Mouse (Mus musculus): ENCODE measurements around the gene Cnbp. TPM values are rescaled to one million over a fixed set of nuclear protein-coding genes. Genes with fewer than 3 reads are reported as not detected.

Gene Cnbp
- polyA plus RNA-seq, 1 experiment from 2014 or later = 1,146 TPM

- Histone ChIP-seq H3K27me3 (ENCODE audit: control insufficient read depth, insufficient read depth, low read length) (no peaks in the 10 kb centered on the region), H3K9me3 (ENCODE audit: control insufficient read depth, low read depth, low read length) (no peaks in the 10 kb centered on the region), H3K27ac (ENCODE audit: low read length) (peak overlapping the region; percentile 79; the same call in 1 of the 2 replicates), H3K4me1 (ENCODE audit: control insufficient read depth, insufficient read depth, low read length) (peaks cover 4% of the 10 kb centered on the region; the same call in 1 of the 2 replicates), H3K4me3 (ENCODE audit: low read depth, low read length) (peak overlapping the region; percentile 78; the same call in 1 of the 2 replicates), H3K9ac (replicated peaks; ENCODE audit: low read depth, low read length) (no peak overlapping the region), H3K4me2 (replicated peaks; ENCODE audit: low read depth, low read length) (peak overlapping the region; percentile 82), H3K36me3 (ENCODE audit: control insufficient read depth, insufficient read depth, low read length) (peaks cover 13% of the 10 kb centered on the region)
- no peak for ATAC-seq (ENCODE audit: insufficient number of reproducible peaks, insufficient read depth, low FRiP score, low read depth)
- WGBS = 85% methylated on average over 1 of the region's 1 CpGs
Observed at GRCm38 (mm10) chr6:87812656-87813055, 38.2 kb downstream of the Cnbp start.

DNA sequence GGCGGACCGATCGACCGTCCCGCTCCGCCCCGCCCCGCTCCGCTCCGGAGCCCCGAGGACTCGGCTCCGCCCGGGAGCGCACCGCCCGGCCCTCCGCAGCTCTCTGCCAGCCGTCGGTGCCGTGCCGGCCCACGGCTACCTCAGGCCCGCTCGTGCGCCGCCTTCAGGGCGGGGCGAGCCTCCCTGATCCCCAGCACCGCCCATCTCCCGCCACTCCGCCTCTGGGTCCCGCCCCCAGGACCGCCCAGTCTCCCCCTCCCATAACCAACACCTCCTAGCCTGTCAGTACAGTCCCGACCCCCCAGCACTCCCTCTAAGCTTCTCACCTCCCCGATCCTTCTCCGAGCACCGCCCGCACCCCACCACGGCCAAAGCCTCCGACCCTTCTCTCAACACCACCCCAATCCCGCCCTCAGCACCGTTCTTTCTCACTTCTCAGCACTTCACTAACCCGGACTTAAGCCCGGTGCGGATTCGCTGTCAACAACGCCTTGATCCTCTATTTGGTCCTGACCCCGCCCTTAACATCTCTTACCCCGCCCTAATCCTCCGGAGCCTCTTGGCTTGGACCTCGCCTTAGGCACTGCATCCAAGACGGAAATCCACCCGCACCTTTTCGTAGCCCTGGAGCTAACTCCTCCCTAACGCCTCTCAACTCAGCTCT, 39.1 kb downstream of the Cnbp start, which contains the start of gene Rab43:
TSS of gene Rab43 (minus strand) at position 490 of the 664 bp plus-strand sequence.
- Histone ChIP-seq H3K4me3 (ENCODE audit: low read depth, low read length) (peak within 1 kb of the TSS; percentile 78), H3K27ac (ENCODE audit: low read length) (peak within 1 kb of the TSS; percentile 79), H3K4me2 (replicated peaks; ENCODE audit: low read depth, low read length) (peak within 1 kb of the TSS; percentile 82), H3K9me3 (ENCODE audit: control insufficient read depth, low read depth, low read length) (no peaks in the 10 kb centered on the region), H3K36me3 (ENCODE audit: control insufficient read depth, insufficient read depth, low read length) (peaks cover 11% of the 10 kb centered on the region; the same call in 1 of the 2 replicates), H3K27me3 (ENCODE audit: control insufficient read depth, insufficient read depth, low read length) (no peaks in the 10 kb centered on the region), H3K9ac (replicated peaks; ENCODE audit: low read depth, low read length) (peak within 1 kb of the TSS; percentile 57), H3K4me1 (ENCODE audit: control insufficient read depth, insufficient read depth, low read length) (peaks cover 4% of the 10 kb centered on the region; the same call in 1 of the 2 replicates)
- peak; percentile 95 for ATAC-seq (ENCODE audit: insufficient number of reproducible peaks, insufficient read depth, low FRiP score, low read depth)
- under 1% methylated on average over 56 of the region's 56 CpGs for WGBS

- Histone ChIP-seq H3K9ac (replicated peaks; ENCODE audit: low read depth, low read length) (peak overlapping the region; percentile 57), H3K36me3 (ENCODE audit: control insufficient read depth, insufficient read depth, low read length) (peaks cover 7% of the 10 kb centered on the region; the same call in 1 of the 2 replicates), H3K27me3 (ENCODE audit: control insufficient read depth, insufficient read depth, low read length) (no peaks in the 10 kb centered on the region), H3K27ac (ENCODE audit: low read length) (peak overlapping the region; percentile 79), H3K4me2 (replicated peaks; ENCODE audit: low read depth, low read length) (peak overlapping the region; percentile 82), H3K4me1 (ENCODE audit: control insufficient read depth, insufficient read depth, low read length) (peaks cover 4% of the 10 kb centered on the region; the same call in 1 of the 2 replicates), H3K9me3 (ENCODE audit: control insufficient read depth, low read depth, low read length) (no peaks in the 10 kb centered on the region), H3K4me3 (ENCODE audit: low read depth, low read length) (peak overlapping the region; percentile 78)
- under 1% methylated on average over 77 of the region's 77 CpGs for WGBS
- no peak; the same call in 1 of the 2 replicates for ATAC-seq (ENCODE audit: insufficient number of reproducible peaks, insufficient read depth, low FRiP score, low read depth)
Observed at GRCm38 (mm10) chr6:87810713-87811669, 39.9 kb downstream of the Cnbp start.

GRCm38 (mm10) chr6:87810311-87810710, 40.6 kb downstream of the Cnbp start:
- Histone ChIP-seq H3K4me2 (replicated peaks; ENCODE audit: low read depth, low read length) (peak overlapping the region; percentile 82), H3K36me3 (ENCODE audit: control insufficient read depth, insufficient read depth, low read length) (peaks cover 7% of the 10 kb centered on the region; the same call in 1 of the 2 replicates), H3K27ac (ENCODE audit: low read length) (no peak overlapping the region), H3K4me1 (ENCODE audit: control insufficient read depth, insufficient read depth, low read length) (peaks cover 4% of the 10 kb centered on the region; the same call in 1 of the 2 replicates), H3K9ac (replicated peaks; ENCODE audit: low read depth, low read length) (no peak overlapping the region), H3K27me3 (ENCODE audit: control insufficient read depth, insufficient read depth, low read length) (no peaks in the 10 kb centered on the region), H3K9me3 (ENCODE audit: control insufficient read depth, low read depth, low read length) (no peaks in the 10 kb centered on the region), H3K4me3 (ENCODE audit: low read depth, low read length) (peak overlapping the region; percentile 78)
- ATAC-seq (ENCODE audit: insufficient number of reproducible peaks, insufficient read depth, low FRiP score, low read depth) = no peak
- WGBS = 32% methylated on average over 6 of the region's 6 CpGs

DNA sequence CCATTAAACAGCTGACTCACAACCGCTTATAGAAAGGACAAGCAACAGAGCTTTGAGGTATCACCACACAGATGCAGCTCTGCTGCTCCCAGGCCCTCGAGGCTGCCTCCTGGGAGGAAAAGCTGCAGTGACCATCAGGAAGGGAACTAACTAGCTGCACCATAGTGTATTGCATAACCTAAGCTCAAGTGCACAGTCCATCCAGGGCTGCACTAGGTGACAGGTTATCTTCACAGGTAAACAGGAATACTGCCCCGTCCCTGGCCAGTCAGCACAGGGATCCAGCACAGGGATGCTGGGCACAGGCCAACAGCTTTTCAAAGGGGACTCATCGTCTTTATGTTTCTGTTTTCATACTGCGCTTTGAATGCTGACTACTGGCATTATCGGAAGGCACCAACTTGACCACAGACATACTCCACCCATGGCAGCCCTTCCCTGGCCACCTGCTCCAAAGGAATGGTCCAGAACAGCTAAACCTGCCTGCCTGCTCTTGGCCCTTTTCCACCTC, 41.2 kb downstream of the Cnbp start:
- Histone ChIP-seq H3K4me2 (replicated peaks; ENCODE audit: low read depth, low read length) (no peak overlapping the region), H3K27ac (ENCODE audit: low read length) (no peak overlapping the region), H3K9ac (replicated peaks; ENCODE audit: low read depth, low read length) (no peak overlapping the region), H3K9me3 (ENCODE audit: control insufficient read depth, low read depth, low read length) (no peaks in the 10 kb centered on the region), H3K36me3 (ENCODE audit: control insufficient read depth, insufficient read depth, low read length) (0 out of 2 replicates have a peak, but pooled peaks cover 4% of the 10 kb centered on the region), H3K4me1 (ENCODE audit: control insufficient read depth, insufficient read depth, low read length) (peaks cover 4% of the 10 kb centered on the region; the same call in 1 of the 2 replicates), H3K4me3 (ENCODE audit: low read depth, low read length) (no peak overlapping the region), H3K27me3 (ENCODE audit: control insufficient read depth, insufficient read depth, low read length) (no peaks in the 10 kb centered on the region)
- WGBS = 87% methylated on average over 6 of the region's 6 CpGs
- no peak for ATAC-seq (ENCODE audit: insufficient number of reproducible peaks, insufficient read depth, low FRiP score, low read depth)

DNA sequence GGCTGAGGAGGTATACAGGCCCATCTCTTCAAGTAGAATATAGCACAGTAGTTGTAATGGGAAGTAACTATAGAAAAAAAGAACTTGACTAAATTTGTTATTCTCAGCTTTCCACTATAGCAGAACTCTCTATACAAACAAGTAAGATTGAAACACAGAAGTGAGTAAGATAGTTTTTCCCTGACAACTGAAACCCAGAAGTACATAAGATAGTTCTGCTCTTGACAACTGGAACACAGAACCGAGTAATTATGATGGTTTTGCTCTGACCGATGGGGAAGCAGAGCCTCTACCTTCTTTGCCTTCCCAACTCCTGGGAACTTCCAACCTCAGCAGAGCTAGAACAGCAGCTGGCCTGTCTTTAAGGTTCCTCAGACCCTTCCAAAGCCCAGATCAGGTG, 41.8 kb downstream of the Cnbp start:
- Histone ChIP-seq H3K27me3 (ENCODE audit: control insufficient read depth, insufficient read depth, low read length) (no peaks in the 10 kb centered on the region), H3K4me2 (replicated peaks; ENCODE audit: low read depth, low read length) (no peak overlapping the region), H3K4me1 (ENCODE audit: control insufficient read depth, insufficient read depth, low read length) (peaks cover 4% of the 10 kb centered on the region; the same call in 1 of the 2 replicates), H3K36me3 (ENCODE audit: control insufficient read depth, insufficient read depth, low read length) (0 out of 2 replicates have a peak, but pooled peaks cover 4% of the 10 kb centered on the region), H3K27ac (ENCODE audit: low read length) (no peak overlapping the region), H3K9me3 (ENCODE audit: control insufficient read depth, low read depth, low read length) (no peaks in the 10 kb centered on the region), H3K9ac (replicated peaks; ENCODE audit: low read depth, low read length) (no peak overlapping the region), H3K4me3 (ENCODE audit: low read depth, low read length) (no peak overlapping the region)
- no peak for ATAC-seq (ENCODE audit: insufficient number of reproducible peaks, insufficient read depth, low FRiP score, low read depth)
- 85% methylated on average over 2 of the region's 2 CpGs for WGBS

DNA sequence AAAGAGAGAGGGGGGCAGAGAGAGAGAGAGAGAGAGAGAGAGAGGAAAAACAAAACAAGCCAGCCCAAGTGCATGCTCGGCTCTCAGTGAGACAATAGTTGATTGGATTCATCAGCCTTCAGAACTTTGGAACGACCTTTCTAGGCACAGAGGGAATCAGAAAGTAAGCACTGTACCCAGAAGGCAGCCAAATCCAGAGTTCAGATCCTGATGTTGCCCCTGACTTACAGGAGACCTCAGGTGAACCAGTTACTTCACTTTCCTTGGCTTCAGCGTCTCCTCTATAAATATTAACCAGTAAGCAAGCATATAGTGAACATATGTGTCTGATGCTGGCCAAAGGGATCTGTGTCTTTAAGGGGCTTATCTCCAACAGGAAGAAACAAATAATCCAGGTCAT, 42.4 kb downstream of the Cnbp start:
- ATAC-seq (ENCODE audit: insufficient number of reproducible peaks, insufficient read depth, low FRiP score, low read depth) = no peak
- no peak overlapping the region for H3K4me3 ChIP-seq (ENCODE audit: low read depth, low read length)
- peaks cover 4% of the 10 kb centered on the region; the same call in 1 of the 2 replicates for H3K4me1 ChIP-seq (ENCODE audit: control insufficient read depth, insufficient read depth, low read length)
- H3K9me3 ChIP-seq (ENCODE audit: control insufficient read depth, low read depth, low read length) = no peaks in the 10 kb centered on the region
- no peak overlapping the region for H3K9ac ChIP-seq (replicated peaks; ENCODE audit: low read depth, low read length)
- 67% methylated on average over 3 of the region's 3 CpGs for WGBS
- no peaks in the 10 kb centered on the region for H3K27me3 ChIP-seq (ENCODE audit: control insufficient read depth, insufficient read depth, low read length)
- H3K27ac ChIP-seq (ENCODE audit: low read length) = no peak overlapping the region
- no peaks in the 10 kb centered on the region for H3K36me3 ChIP-seq (ENCODE audit: control insufficient read depth, insufficient read depth, low read length)
- no peak overlapping the region for H3K4me2 ChIP-seq (replicated peaks; ENCODE audit: low read depth, low read length)
